Mouse (Mus musculus): ENCODE measurements at regions not wholly inside any gene's neighbourhood (a gene's known extent, or its start where the extent isn't known, plus 50 kb on each side); places are given as distances from the start of the nearest gene placed in this dataset.

DNA sequence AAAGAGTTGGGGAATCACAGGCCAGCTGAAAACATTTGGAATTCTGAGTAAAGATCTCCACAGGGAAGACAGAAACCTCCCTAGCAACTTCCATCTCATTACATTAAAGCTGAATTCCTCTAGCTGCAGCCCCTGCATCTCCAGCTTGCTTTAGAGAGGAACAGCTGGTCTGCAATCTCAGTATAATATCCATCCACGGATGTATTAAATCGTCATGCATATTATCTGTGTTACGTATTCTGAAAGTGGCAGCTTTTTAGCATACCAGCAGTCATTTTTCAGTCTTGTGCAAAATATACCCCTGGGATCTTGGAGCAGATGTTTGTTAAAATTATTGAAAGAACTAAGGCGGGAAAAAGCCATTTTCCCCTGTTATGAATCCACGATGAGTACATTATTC is 287.7 kb upstream of the Gm9747 start:
- no peak for DNase-seq

- DNase-seq = no peak
Observed at GRCm38 (mm10) chr1:81950140-81950550, 282.8 kb upstream of the Gm9747 start.

DNA sequence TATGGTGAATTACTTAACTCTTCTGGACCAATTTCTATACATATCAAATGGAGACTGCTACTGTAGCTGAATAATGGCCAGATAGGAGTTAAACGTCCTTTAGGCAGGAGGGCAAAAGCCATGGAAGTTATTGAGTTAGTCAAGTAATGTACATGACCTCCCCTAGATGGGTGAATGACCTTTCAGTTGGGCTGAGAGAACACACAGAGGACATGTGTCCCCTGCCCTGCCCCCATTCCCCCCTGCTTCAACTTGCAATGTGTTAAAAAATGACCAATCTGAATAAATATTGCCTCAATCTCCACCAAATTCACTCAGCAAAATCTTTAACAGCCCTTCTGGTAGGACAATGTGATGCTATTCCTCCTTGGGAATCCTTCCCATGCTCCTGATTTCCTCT is 282.1 kb upstream of the Gm9747 start:
- DNase-seq = no peak

GRCm38 (mm10) chr1:81951493-81952011 is 281.4 kb upstream of the Gm9747 start:
- DNase-seq = no peak

DNA sequence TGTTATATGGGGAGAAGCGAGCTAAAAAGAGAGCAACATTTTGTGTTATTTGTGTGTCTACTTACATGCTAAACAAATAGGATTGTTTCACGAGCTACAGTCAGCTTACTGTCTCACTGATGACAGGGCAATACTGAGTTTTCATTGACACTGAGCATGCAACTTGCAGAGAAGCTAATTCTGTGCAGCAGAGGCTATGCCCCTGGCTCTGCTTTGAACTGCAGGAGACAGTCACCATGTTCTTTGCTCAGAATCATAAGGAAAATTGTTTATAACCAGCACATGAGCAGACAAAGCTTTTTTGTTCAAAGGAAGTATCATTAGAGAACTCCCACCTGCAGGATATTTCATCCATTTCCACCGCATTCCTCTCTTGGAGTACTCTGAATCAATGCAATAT is 280.8 kb upstream of the Gm9747 start:
- no peak for DNase-seq

DNA sequence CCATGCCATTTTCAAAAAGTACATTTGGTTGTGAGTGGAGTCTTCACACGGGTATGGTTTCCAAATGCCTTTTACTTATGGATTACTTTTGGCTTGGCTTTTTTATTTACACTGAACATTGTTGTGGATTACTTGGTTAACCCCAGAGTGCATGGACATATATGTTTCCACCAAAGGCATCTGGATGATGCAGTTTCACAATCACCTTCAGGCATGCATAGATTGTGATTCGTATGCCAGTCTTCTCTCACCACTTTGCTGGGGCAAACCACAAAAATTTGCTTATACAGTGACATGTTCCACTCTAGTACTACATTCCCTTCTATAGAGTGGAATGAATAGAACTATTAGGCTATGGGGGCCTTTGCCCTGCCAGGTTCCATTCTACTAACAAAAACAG is 278.4 kb upstream of the Gm9747 start:
- DNase-seq = no peak

GRCm38 (mm10) chr1:81967062-81967461 is 265.9 kb upstream of the Gm9747 start:
- no peak for DNase-seq

DNA sequence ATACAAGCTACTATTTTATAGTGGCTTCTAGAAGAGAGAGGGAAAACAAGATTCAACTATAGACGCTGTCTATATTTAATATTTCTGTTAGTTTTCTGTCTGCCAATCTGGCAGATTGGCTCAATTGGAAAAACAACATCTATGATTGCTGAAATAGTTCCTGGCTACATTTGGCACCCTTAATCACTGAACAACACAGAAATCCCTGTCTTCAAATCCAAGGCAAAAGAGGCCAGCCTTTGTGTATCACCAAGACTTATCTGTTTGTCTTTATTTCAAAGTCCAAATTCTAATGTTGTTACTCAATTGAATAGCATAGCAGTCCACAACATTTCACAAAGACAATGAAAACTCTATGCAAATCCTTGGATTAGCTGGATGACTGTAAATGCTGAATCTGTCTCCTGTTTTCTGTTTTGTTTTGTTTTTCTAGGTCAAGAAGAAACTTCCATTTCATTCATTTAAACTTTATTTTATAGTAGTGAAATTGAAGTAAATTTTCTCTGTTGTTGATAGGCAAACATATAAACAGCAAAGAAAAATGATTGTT is 265.1 kb upstream of the Gm9747 start:
- no peak for DNase-seq

DNA sequence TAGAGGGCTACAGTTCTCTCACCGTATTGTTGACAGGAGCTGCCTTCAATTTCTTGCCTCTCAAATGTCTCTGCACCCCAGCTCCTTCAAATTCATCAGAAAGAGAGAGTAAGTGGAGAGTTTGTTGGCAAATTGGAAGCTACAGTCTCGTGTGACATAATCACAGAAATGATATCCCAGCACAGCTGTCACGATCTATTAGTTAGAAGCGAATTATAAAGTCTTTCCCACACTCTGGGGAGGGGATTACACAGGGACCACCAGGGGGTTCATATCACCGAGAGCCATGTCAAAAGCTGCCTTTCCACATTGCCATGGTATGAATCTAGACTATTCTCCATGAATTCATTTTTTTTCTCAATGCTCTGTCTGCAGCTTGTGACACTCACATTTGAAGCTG is 260.3 kb upstream of the Gm9747 start:
- no peak for DNase-seq

DNA sequence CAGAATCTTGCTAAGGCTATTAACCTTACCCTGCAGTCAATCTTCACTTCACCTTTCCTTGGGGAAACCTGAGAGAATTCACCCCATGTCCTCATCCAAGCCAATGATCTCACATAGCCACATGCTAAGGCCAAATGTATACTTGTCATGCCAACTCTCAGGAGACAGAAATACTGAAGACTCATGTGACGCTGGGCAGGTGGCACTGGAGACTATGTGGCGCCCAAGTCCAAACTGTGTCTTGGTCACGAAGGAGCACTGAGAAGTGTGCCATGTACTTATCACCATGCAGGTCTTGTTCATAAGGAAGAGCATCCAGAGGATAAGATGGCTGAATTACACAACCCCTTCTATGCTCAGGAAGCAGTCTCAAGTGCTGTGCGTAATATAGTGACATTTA is 259.4 kb upstream of the Gm9747 start:
- no peak for DNase-seq

- no peak for DNase-seq
Observed at GRCm38 (mm10) chr1:82007943-82008342, 225.0 kb upstream of the Gm9747 start.

DNA sequence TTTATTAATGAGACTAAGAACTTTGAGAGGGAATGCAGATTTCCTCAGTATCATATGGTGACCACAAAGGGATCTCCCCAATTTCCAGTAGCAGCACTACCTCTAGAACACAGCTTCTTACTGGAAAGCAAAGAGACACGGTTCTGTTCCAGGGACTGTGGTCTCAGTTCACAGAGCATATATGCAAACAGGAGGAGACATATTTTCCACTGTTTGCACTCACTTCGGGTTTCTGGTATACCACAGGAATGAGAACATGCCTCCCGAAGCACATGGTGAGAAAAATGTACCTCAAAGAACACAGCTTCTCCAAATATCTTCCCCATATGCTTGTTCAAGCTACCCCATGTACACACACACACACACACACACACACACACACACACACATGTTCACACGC is 224.1 kb upstream of the Gm9747 start:
- no peak for DNase-seq

DNA sequence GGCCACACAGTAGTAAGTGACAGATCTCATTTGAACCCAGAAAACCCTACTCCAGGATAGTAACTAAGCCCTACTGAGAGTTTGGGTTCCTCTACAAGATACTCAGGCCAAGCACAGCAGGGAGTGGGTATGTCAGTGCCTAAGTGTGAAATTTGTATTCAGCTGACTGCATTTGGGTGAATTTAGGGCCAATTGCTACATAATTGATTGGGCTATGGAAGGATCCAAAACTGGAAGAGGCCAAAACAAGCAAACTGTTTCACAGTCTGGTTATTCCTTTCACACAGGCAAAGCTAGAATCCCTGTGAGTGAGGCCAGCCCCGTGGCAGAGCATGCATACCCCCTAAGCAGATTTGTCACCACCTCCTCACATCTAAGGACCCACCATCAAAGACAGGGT is 221.9 kb upstream of the Gm9747 start:
- no peak for DNase-seq

DNA sequence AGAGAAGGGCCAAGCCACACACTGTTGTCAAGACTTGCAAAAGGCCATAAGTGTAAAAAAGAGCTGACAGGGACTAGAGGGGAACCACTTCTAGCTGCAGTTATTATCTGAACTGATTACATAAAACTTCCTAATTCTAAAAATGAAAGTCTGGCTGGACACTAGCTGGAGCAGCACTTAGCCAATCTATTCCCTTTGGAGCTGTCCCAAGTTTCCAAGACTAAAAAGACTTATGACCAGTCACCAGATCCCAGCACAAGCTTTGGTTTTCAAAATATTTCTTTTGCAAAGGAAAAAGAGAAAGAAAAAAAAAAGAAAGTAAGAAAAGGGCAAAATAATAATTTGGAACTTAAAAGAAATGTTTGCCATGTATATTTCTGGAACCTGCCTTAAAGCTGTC is 217.6 kb upstream of the Gm9747 start:
- DNase-seq = no peak

DNA sequence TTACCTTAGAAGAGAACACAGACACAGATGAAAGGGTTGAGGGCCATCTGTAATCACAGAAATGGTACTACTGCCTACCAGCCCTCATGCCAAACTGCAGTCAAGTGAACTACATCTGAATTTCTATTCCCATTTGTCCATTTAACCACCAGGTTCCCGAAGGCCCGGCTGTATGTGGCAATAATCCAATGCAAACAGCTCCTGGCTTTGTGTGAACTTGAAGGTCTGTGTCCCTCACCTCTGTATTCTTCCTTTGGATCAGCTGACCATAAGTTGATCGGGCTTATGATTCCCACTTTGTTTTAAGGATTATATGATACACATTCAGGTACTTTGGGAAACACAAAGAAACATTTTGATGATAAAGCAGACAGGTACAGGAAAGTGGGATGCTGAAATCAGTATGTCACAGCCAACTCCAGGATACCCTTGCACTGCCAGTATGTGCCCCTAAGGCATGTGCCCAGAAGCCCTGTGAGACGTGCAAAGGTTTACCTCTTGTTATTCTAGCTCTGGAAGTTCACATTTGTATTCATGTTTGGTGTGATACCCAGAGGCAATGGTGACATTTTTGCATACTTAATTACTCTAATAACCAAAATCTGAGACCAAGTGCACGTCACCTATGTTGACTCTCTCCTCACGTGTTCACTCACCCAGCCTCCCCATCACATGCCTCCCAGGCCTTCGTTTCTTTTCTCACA is 214.1 kb upstream of the Gm9747 start:
- no peak for DNase-seq

GRCm38 (mm10) chr1:82027761-82028160 is 205.2 kb upstream of the Gm9747 start:
- no peak for DNase-seq

DNA sequence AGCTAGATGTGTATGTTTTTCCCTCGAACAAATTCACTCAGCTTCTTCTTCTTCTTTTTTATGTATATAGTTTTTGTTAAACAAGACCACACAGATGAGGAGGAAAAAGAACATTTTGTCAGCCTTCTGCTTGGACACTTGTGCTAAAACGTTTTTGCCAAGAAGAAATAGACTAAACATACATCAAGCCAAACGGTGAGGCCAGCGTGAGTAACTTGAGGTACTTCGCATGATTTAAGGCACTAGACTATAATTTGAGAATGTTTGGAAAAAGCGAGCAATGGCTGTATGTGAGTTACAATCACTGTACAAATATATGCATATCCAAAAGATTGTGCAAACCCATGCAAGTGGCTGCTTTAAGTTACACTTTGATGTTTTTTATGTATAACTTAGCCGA is 201.8 kb upstream of the Gm9747 start:
- DNase-seq = no peak

- DNase-seq = no peak
Observed at GRCm38 (mm10) chr1:82032410-82032809, 200.5 kb upstream of the Gm9747 start.

DNA sequence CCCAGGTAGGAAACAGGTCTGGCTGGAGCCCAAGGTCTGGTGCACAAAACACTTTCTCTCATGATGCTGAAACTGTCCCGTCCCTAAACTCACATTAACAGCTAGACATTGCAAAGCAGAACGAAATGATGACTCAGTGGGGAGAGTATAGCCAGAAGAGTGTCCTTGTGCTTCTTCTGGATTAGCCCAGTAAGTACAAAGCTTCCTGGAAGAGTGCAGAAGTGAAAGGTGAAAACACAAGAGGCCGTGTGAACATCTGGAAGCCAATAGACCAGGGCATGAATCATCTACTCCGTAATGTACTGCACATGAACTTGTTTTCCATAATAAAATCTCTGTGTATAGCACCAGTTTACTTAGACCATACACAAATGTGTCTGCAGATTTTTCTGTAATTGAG is 194.7 kb upstream of the Gm9747 start:
- DNase-seq = no peak

DNA sequence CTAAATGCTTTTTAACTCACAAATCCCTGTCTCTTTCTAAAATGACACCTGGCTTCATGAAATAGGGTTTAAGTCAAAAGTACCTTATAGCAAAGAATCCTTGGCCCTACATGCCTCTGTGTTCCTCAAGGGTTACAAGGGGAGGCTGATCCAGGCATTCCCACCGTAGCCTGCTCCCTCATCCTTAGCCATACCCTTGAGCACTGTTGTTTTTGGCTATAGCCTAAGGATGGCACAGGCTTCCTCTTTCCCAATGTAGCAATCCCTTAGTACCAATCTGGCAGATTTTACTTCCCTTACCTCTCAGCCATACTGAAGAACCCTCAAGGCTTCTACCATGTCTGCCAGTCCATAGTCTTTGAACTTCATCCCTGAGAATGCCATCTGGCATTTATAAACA is 194.2 kb upstream of the Gm9747 start:
- no peak for DNase-seq

- no peak for DNase-seq
Observed at GRCm38 (mm10) chr1:82041286-82042050, 191.4 kb upstream of the Gm9747 start.

GRCm38 (mm10) chr1:82042051-82042432 is 190.9 kb upstream of the Gm9747 start:
- no peak for DNase-seq

DNA sequence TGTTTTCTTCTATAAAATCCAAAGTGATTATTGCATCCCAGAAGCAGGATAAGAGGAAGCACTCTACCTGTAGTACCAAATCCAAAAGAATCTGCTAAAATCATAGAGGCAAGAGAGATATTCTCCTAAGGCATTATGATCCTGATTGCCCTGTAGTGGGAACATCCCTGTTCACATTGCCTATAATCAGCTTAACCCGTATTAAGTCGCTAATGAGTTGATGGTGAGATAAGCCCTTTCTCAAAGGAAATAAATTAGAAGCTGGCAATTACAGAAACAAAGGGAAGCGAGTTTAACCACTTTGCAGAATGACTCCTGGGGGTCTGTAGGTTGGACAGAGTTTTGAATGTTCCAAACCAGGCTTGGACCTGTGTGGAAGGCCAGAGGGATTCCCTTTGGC is 190.4 kb upstream of the Gm9747 start:
- DNase-seq = no peak

DNA sequence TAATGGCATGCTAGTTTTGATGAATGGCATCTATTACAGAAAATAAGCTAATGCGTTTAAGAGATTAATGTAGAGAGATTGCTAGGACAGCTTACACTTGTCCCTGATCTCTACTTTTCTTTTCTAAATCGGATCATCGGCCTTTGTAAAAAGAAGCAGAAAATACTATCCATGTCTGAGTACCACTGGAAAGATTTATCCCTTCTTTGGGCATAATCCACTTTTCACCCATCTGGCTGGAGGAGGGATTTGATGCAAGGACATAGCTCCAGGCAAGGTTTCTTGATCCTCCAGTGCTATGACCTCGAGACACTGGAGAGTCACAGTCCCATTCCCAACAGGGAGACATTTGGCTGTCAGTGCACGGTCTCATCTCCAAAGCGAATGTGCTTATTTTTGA is 166.6 kb upstream of the Gm9747 start:
- DNase-seq = no peak
